Mouse (Mus musculus): ENCODE data around the gene Men1. TPM values are rescaled to one million over a fixed set of nuclear protein-coding genes. Genes with fewer than 3 reads are reported as not detected.

Men1 gene
- polyA plus RNA-seq, 3 experiments from 2014 or later: 15.8 to 18.7 (median 16.3) TPM

GRCm38 (mm10) chr19:6372433-6372832 is 37.7 kb downstream of the Men1 start:
- no peak for ATAC-seq

DNA sequence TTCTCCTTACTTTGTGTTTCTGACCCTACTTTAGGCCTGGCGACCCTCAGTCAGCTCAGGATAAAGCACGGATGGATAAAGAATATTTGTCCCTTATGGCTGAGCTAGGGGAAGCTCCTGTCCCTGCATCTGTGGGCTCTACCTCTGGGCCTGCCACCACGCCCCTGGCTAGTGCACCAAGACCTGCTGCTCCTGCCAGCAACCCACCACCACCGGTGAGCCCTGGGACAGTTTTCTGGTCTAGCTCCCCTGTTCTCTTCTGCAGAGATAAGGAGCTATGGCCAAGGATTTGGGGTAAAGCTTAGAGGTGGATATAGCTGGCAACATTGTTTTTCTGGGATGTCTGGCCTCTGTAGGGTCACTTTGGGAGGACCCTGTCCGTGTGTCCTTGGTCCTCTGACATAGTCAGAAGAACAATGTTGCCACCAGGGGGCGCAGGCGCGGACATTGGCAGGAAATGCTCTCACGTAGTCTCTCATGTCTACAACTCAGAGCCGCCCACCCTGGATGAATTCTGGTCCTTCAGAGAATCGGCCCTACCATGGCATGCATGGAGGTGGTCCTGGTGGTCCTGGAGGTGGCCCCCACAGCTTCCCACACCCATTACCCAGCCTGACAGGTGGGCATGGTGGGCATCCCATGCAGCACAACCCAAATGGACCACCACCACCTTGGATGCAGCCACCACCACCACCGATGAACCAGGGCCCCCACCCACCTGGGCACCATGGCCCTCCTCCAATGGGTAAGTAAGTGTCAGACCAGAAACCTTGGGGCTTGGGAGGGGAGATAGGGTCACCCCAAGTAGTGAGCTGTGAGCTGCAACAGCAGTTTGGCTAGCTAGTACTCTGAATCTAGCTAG is 39.0 kb downstream of the Men1 start:
- no peak for ATAC-seq

GRCm38 (mm10) chr19:6374571-6374970 is 39.8 kb downstream of the Men1 start:
- no peak for ATAC-seq

DNA sequence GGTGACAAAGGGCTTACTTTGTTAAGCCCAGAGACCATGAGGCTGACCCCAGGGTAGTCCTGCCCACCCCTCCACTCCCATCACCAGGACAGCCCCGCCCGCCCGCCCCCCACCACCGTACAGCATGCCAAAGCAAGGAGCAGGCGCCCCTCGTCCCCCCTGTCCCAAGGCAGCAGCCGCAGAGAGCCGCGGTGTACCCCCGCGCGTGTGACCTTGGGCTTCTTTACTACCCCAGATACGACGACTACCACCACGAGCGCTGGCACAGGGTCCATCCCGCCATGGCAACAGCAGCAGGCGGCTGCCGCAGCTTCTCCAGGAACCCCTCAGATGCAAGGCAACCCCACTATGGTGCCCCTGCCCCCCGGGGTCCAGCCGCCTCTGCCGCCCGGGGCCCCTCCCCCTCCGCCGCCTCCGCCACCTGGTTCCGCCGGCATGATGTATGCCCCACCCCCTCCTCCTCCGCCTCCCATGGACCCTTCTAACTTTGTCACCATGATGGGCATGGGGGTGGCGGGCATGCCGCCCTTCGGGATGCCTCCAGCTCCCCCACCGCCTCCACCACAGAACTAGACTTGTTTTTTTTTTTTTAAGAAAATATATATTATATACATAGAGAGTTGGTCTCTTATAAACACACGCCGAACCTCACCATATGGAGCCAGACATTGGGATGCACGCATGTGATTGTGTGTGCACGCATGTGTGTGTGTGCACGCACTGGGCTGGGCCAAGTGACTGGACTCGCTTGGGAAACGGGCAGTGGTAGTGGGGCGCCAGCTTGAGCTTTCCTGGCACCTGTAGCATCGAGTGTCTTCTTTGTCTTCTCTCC is 40.9 kb downstream of the Men1 start:
- no peak for ATAC-seq

DNA sequence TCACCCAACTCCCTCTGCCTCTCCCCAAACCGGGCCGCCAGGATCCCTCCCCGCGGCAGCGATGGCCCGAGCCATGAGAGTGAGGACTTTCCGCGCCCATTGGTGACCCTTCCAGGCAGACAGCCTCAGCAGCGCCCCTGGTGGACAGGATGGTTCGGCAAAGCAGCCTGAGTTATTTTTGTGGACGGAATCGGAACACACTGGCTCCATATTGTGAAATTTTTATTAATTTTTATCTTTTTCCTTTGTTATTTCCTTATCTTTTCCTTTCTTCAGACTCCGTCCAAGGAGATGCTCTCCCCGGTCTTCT is 41.4 kb downstream of the Men1 start:
- no peak for ATAC-seq

GRCm38 (mm10) chr19:6376643-6377042 is 41.9 kb downstream of the Men1 start:
- ATAC-seq: no peak

- no peak for ATAC-seq
Measured at GRCm38 (mm10) chr19:6377327-6378040, 42.7 kb downstream of the Men1 start.

DNA sequence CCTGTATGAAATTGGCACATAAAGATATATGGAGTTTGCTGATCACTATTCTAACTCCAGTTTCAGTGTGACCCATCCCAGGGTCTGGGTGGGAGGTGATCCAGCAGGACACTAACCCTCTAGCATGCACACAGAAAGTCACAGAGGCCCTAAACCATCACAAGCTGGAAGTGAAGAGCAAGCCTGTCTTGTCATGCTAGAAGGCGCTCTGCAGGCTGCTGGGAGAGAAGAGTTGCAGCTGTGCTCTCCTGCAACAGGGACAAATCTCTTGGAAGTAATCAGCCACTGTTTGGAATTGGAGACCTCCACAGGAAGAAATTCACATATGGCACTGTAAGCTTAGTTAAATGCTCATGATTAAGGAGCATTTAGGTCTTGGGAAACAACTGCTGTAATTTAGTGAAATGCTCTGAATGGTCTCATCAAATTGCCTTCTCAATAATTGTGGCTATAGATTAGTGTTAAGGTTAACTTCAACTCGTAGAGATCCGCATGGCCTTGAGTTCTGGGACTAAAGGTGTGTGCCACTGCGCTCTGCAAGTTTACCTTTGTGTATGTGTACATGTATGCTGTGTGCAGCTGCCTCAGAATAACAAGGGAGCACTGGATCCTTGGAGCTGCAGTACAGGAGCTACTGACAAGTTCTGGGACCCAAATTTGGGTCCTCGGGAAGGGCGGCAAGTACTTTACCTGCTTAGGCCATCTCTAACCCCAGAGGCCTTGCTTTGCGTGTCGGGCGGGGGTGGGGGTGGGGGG is 45.8 kb downstream of the Men1 start:
- ATAC-seq: no peak

DNA sequence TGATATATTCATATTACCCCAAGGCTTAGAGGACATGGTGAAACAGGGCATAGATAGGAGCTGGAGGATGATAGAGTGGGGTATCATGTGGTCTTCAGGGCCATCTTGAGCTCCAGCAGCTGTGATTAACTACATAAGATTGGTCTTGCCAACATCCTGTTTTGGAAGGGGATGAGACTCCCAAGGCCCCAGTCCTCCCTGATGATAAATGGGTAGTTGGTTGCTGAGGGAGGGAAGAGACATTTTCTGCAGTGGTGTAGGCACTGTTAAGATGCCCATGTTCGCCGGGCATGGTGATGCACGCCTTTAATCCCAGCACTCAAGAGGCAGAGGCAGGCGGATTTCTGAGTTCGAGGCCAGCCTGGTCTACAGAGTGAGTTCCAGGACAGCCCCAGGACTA is 46.5 kb downstream of the Men1 start:
- ATAC-seq: no peak

GRCm38 (mm10) chr19:6382323-6382924 is 47.6 kb downstream of the Men1 start:
- no peak for ATAC-seq

- no peak for ATAC-seq
Measured at GRCm38 (mm10) chr19:6383470-6383869, 48.7 kb downstream of the Men1 start.

GRCm38 (mm10) chr19:6384128-6384527 is 49.3 kb downstream of the Men1 start, which contains the start of gene Pygm:
Pygm (plus strand) TSS chr19:6384399.
- ATAC-seq: no peak

DNA sequence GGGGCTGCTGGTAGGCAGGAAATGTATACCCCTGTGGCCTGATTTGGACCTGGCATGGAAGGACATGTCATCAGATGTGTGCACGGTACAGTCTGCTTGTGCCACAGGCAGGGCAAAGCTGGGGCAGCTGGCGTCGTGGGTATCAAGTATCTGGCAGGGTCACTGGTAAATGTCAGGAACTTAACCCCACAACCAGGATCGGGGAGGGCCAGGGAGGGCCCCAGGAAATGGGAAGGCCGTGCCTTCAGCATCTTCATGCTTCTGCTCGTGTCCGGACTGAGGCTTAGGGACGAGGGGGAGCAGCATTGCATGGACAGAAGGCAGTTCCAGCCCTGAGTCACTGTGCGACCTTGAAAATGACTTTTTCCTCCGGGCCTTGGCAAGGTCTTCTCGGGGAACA is 50.2 kb downstream of the Men1 start:
- ATAC-seq: no peak

GRCm38 (mm10) chr19:6385419-6385818 is 50.6 kb downstream of the Men1 start:
- ATAC-seq: no peak

- no peak for ATAC-seq
Measured at GRCm38 (mm10) chr19:6385821-6386220, 51.0 kb downstream of the Men1 start.

DNA sequence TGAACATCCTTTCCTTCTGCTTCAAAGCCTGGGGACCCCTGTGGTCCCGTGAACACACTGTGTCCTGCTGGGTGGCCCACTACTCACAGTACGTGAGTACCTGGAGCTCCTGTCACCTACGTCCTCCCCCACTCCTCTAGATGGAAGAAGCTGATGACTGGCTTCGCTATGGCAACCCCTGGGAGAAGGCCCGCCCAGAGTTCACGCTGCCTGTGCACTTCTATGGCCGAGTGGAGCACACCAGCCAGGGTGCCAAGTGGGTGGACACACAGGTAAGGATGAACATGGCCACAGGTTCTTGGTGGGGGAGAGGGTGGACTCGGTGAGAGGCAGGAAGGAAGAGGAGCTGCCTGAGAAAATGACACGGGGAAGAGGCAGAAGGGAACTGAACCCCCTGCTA is 51.5 kb downstream of the Men1 start:
- ATAC-seq: no peak

DNA sequence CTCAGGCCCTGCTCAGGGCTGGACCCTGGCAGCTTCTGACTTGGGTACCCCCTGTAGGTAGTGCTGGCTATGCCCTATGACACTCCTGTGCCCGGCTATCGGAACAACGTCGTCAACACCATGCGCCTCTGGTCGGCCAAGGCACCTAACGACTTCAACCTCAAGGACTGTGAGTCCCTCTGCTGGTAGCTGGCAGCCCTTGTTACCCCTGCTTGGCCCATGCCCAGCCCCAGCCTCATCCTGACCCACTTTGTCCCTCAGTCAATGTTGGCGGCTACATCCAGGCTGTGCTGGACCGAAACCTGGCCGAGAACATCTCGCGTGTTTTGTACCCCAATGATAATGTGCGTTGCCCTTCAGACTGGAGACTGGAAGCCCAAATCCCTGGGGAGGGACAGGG is 53.2 kb downstream of the Men1 start:
- ATAC-seq: no peak

DNA sequence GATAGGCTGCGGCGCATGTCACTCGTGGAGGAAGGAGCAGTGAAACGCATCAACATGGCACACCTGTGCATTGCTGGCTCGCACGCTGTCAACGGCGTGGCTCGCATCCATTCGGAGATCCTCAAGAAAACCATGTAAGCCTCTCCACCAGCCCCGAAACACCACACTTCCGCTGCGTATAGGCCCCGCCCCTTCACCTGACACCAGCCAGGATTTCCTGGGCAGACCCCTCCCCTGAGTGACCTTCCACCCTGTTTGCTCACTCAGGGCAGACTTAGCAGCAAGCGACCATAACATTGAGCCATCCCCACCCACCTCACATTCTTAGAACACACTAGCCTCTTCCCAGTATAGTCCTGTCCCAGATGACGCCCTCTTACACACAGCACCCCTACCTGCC is 55.0 kb downstream of the Men1 start:
- ATAC-seq: peak; percentile 76

DNA sequence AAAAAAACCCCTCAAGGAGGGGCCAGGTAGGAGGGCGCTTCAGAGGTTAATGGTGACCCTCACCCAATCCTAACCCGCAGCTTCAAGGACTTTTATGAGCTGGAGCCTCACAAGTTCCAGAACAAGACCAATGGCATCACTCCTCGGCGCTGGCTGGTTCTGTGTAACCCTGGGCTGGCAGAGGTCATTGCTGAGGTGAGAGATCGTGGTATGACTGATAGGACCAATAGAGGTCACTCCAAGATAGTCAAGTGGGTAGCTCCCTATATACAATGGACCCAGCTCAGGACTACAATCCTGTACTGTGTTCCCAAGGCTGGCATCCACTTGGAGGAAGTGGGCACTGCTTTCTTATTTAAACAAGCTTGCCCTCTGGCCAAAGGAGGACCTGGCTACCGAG is 55.5 kb downstream of the Men1 start:
- no peak for ATAC-seq
